Mouse (Mus musculus) frontal cortex, postnatal 25 days (tissue): ENCODE data around the gene Gm10762.
"Not testable (repeated sequence)": the region's sequence is repeated elsewhere in the genome, so short reads cannot be mapped to it uniquely, and the experiment has no call there.

Experiments
- DNase-seq, 2 experiments: peaks; one replicate each; pipeline ENCODE4 v3.0.0; 2022; ENCODE audit warnings: low spot score in 2 of 2

The Gm10762 gene

GRCm38 (mm10) chr2:128967661-128968441 is at the start of gene Gm10762:
Gene Gm10762, minus strand, starts transcription at chr2:128967725.
- DNase-seq = peak; percentile 60 to 62

DNA sequence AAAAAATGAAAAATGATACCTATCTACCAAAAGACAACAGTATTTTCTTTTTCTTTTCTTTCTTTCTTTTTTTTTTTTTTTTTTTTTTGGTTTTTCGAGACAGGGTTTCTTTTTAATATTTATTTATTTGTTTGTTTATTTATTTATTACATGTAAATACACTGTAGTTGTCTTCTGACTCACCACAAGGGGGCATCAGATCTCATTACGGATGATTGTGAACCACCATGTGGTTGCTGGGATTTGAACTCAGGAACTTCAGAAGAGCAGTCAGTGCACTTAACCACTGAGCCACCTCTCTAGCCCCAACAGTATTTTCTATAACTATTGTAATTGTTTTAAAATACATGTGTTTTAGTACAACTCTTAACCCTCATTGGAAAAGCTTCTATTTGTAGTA is 41.3 kb upstream of the Gm10762 start:
- DNase-seq = not testable (repeated sequence)

- DNase-seq = no peak
Measured at GRCm38 (mm10) chr2:129006194-129006749, 38.7 kb upstream of the Gm10762 start.

DNA sequence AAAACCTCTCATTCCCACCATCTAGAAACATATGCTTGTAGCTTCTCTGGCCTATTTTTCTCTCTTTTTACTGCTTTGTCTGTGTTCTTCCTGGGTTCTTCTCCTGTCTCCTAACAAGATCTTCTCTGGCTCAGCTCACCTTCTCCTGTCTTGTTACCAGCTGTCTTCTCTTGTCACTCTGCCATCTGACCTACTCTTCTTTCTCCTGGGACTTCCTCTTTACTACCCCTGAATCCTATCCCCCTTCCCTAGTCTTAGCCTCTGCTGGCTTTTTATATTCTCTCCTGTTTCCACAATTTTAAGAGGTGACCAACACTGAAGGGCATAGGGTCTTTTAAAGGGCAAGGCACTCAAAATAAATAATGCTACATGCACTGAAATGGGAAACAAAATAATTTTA is 37.3 kb upstream of the Gm10762 start:
- DNase-seq = no peak

DNA sequence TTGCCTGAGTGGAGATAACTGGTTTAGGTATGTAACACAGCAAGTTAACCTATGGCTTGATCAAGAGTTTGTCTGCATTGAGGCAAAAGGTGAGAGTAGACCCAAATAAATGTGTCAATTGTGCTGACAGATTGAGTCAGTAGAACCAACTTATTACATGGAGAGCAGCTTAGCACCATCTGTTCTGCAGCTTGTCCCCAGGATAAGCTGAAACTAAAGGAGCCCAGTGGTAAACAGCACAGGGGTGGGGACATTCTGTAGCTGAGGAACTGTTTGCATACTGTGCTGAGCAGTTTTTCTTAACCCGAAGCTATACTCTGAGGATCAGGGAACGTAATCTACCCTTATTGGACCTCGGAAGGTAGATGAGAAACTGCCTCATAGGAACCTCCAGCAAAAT is 17.2 kb upstream of the Gm10762 start:
- no peak for DNase-seq

DNA sequence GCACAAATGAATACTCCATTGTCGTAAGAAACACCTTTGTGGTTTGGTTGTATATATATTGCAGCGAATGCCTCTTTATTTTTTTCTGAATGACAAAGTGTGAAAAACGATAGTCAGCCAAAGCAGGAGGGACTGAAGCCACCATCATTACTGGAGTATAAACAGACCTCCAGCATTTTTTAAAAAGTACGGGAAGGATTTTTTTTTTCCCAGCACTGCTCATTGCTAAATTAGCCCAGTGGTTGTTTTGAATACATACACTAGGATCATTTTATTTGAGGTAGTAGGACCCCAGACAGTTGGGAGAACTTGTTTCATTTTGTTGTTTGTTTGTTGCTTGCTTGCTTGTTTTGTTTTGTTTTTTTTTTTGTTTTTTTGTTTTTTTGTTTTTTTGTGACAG is 8.0 kb upstream of the Gm10762 start:
- no peak for DNase-seq

- DNase-seq = no peak
Measured at GRCm38 (mm10) chr2:128972301-128972700, 4.8 kb upstream of the Gm10762 start.

GRCm38 (mm10) chr2:128968475-128969083 is 1.1 kb upstream of the Gm10762 start:
- DNase-seq = no peak

DNA sequence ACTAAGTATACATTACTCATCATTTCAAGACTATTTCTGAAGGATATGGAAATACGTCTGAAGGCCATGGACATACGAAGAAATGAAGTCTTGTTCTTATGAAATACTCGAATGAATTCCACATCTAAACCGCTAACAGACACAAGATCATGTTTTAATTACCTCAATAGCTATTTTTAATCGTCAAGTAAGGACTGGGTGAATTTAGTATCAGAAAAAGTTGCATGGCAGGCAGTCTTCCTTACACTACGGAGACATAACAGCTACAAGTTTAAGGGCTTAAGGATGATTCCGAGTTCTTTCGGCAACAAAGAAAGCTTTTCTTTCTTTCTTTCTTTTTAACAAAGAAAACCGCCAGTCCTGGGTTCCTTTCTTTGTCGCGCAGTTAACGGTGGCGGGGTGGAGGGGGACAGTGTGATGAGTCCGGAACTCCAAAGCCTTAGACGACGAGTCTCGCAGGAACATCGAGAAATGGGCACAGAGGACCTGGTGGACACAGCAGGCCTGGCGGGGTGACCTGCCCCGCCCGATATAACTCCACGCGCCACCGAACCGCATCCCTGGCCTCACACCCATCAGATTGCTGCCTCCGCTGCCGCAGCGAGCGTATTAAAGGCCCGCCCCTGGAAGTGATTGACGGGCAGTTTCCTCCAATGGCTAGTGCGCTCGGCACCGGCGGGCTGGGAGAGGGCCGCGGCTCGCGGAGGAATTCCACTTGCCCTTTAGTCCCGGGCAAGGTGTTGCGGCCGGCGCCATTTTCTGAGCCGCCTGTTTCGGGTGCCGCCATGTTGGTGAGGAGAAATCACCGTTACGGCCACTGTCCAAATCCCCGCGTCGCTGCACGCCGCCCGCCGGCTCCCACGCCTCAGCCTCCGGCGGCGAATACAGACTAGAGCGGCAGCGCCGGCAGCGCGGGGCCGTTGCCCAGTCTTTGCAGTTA is 614 bp downstream of the Gm10762 start, which contains the start of gene Zc3h6:
TSS of gene Zc3h6 (plus strand) at position 762 of the 940 bp plus-strand sequence.
- peak; percentile 99 for DNase-seq

GRCm38 (mm10) chr2:128966236-128966635 is 1.3 kb downstream of the Gm10762 start:
- no peak for DNase-seq

DNA sequence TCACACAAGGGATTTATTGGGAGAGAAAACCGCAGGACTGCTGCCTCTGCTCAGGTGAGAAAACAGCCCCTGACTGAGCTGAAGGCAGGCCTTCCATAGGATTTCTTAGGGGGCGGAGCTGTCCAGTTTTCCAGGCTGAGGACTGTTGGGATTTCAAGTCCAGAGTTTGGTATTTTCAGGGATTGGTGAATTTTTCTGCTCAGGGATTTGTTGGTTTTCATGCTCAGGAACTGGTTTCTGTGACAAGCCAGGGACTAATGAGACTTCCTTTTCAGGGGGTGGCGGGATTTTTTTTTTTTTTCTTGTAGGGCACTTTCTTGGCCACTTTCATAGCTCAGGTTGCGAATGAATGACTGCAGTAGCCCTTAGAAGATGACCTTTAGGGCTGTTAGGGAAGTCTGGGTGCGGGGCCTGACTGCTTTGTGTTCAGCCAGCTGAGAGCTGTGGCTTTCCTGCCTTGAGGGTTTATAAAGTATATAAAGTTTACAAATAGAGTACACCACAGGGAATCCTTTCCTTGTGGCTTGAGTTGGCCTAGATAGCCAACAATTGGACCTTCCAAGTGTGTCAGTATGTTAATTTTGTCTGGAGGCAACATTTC is 1.9 kb downstream of the Gm10762 start:
- DNase-seq = no peak

GRCm38 (mm10) chr2:128954186-128954585 is 13.3 kb downstream of the Gm10762 start:
- no peak for DNase-seq

DNA sequence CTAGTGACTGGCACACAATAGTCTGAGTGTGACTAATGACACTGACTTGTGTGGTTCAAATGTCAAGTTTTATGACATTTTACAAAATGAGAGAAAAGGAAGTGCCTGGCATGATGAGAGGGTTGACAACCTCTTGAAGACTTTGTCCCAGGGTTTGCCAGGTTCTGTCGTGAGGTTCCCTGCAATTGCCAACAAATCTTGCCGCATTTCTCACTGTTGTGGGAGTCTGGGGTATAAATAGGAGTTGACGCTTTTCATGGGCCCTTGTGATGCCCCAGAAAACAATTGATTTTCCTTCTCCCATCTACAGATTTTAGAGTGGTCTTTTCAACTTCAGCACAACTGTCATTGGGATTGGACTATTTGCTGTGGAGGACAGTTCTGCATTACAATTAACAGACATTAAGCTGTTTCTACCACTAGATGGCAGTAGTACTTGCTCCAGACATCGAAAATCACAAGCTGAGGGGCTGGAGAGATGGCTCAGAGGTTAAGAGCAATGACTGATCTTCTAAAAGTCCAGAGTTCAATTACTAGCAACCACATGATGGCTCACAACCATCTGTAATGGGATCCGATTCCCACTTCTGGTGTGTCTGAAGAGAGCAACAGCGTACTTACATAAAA is 19.4 kb downstream of the Gm10762 start:
- DNase-seq = no peak

DNA sequence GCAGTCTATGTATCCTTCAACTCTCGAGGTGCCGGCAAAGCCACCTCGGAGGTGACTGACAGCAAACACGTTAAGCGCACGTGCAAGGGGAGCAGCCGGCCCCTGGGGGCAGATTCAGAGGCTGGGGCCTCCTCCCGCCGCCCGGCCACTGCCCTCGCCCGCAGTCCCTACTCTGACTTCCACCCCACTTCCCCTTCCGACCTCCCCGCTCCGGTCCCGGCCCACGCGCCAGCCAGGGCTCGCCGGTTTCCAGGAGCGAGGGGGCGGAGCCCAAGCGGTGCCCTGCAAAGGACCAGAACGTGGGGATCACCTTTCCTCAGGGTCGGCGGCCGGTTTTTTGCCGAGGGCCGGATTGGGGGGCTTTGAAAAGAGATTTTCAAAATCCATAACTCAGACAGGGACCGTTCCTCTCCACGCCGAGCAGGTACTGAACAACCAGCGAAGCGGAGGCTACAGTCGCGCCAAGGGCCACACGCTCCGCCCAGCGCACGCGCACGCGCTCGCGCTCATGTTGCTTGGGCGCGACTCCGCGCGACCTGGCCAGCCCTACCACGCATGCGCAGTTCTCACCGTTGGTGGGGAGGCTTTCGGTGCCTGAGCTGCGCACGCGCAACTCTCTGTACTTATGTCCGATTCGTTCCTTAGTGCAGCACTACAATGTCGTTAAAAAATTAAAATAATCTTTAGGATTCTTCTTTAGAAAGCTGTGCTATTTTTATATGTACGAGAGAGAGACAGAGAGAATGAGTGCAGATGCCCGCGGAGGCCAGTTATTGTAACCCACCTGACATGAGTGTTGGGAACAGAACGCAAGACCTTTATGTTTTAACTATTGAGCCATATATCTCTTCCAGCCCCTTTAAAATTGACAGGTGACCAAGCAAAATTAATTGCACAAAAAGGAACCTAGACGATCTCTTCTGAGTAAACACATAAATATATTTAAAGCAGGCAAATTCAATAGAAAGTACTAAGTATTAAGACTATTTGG is 23.7 kb downstream of the Gm10762 start, which contains the start of gene Zc3h8:
TSS of gene Zc3h8 (minus strand) at position 540 of the 991 bp plus-strand sequence.
- DNase-seq = peak; percentile 86 to 93

DNA sequence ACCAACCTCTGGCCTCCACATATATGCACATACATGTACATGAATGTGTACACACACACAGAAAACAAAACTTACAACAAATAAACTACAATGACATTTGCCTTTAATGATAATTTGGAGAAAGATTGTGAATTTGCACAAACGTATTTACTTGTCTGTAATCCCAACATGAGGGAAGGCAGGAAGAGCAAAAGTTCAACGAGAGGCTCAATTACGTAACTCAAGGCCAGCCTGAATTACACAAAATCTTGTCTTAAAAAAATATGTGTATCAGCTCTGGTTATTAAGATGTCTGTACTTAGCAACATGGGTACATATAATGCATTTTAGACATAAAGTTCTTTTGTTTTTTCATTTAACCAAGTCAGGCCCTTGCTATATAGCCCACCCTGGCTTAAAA is 31.3 kb downstream of the Gm10762 start:
- DNase-seq = no peak

GRCm38 (mm10) chr2:128930704-128931103 is 36.8 kb downstream of the Gm10762 start:
- DNase-seq = no peak

DNA sequence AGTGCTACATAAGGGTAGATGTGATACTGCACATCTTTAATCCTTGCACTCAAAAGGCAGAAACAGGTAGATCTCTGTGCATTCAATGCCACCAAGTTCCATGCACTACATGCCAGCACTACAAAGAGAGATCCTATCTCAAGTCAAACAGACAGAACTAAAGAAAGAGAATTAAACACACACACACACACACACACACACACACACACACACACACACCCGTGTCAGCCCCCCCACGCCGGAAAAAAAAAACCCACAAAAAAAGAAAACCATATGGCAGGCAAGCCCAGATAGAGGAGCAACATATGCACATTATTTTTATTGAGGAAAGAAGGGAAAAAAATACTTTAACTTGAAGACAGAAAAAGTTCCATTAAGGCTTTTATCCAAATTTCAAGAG is 39.1 kb downstream of the Gm10762 start:
- DNase-seq = no peak

DNA sequence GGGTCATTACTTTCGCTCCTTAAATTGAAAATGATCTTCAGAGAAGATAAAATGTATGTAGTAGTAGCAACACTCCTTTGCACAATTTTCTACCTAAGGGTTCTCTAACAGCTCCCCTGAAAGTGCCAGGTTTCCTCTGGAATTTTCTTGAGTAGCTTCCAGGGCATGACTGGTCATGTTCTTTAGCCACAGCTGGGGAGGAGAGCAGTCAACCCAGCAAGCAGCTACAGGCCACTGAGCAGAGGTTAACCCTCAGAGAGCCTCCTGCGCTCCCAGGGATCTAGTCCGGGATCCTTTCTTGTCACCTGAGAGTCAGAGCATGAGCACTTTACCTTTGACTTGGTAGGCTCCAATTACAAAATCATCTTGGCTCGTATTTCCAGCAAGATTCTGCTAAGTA is 42.7 kb downstream of the Gm10762 start:
- DNase-seq = no peak
